Mouse (Mus musculus): Measurements from ENCODE around the gene Fam114a2.

Gene Fam114a2

GRCm38 (mm10) chr11:57519304-57519703 is 887 bp upstream of the Fam114a2 start:
- DNase-seq (ENCODE audit: low spot score): no peak

DNA sequence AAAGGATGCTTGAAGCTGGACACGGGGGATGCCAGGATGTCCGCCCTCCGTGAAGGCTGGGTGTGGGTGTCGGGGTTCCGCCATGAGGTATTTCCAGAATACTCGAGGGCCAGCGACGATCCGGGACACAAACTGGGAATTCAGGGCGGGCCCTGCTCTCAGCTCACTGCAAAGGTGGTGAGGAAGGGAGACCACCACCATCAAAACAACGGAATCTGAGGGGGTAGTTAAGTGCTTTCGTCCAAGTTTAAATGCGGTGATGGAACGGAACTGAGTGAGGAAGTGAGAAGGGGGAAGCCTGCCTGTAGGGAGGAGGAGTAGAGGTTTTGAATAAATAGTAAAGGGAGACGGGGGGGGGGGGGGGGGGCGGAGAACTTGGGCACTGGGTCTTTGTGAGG is 333 bp upstream of the Fam114a2 start:
- no peak for DNase-seq (ENCODE audit: low spot score)

GRCm38 (mm10) chr11:57516946-57517441 is 1.4 kb downstream of the Fam114a2 start:
- no peak for DNase-seq (ENCODE audit: low spot score)

DNA sequence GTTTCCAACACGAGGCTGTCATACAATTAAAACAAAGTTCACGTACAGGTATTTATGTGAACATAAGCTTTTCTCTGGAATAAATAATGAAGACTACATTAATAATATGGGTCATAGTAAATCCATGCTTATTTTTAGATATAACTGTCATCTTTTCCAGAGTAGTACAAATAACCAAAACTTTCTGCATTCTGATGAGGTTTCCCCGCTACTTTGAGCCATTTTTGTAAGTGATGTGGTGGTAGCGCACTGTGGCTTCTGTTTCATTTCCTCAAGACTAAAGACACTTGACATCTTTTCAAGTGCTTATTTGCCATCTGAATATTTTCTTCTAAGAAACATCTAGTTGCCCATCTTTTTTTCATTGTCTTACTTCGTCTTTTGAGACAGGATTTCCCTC is 3.2 kb downstream of the Fam114a2 start:
- no peak for DNase-seq (ENCODE audit: low spot score)

DNA sequence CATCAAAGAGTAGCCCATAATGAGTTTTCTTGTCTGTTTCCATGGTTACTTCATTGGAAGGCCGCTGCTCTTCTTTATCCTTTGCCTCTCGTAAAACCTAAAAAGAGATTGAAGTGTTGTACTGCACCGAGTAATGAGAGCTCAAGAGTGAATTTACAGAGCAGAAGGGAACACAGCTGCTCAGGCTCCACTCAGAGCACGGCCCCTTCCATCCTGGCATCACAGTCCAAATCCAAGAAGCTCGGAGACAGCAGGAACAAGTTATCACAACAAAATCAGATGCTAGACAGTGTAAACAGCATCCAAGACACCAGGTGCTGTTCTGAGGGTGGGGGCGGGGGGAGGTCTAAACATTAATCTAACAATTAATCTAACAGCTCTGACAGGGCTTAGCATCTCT is 11.5 kb downstream of the Fam114a2 start:
- no peak for DNase-seq (ENCODE audit: low spot score)

GRCm38 (mm10) chr11:57503155-57503554 is 15.3 kb downstream of the Fam114a2 start:
- DNase-seq (ENCODE audit: low spot score): no peak

GRCm38 (mm10) chr11:57498215-57498614 is 20.2 kb downstream of the Fam114a2 start:
- DNase-seq (ENCODE audit: low spot score): no peak

- DNase-seq (ENCODE audit: low spot score): no peak
These were observed 20.7 kb downstream of the Fam114a2 start for GRCm38 (mm10) chr11:57497701-57498100.

DNA sequence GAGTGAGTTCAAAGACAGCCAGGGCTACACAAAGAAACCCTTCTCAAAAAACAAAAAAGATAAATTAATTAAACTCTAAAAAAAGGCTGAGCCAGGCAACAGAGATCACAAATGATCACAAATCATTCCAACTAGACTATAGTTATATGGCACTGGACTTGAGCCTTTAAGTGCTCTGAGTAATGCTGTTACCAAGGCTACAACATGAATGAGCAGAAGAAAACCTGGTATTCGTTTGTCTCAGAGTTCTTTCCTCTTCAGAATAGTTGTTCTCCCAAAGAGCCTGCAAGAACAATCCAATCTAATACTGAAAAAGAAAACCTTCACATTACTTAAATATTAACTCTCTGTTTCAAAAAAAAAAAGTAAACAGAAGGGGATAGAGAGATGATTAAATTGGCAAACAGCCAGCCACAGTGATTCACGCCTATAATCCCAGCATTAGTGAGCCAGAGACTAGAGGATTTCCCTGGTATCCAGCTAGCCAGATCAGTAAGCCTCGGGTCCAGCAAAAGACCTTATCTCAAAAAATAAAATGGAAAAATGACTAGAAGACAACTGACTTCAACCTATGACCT is 21.9 kb downstream of the Fam114a2 start:
- no peak for DNase-seq (ENCODE audit: low spot score)

- no peak for DNase-seq (ENCODE audit: low spot score)
These were observed 30.0 kb downstream of the Fam114a2 start for GRCm38 (mm10) chr11:57488436-57488835.

GRCm38 (mm10) chr11:57478077-57478476 is 40.3 kb downstream of the Fam114a2 start:
- DNase-seq (ENCODE audit: low spot score): no peak

GRCm38 (mm10) chr11:57475119-57475518 is 43.3 kb downstream of the Fam114a2 start:
- DNase-seq (ENCODE audit: low spot score): peak; percentile 33

DNA sequence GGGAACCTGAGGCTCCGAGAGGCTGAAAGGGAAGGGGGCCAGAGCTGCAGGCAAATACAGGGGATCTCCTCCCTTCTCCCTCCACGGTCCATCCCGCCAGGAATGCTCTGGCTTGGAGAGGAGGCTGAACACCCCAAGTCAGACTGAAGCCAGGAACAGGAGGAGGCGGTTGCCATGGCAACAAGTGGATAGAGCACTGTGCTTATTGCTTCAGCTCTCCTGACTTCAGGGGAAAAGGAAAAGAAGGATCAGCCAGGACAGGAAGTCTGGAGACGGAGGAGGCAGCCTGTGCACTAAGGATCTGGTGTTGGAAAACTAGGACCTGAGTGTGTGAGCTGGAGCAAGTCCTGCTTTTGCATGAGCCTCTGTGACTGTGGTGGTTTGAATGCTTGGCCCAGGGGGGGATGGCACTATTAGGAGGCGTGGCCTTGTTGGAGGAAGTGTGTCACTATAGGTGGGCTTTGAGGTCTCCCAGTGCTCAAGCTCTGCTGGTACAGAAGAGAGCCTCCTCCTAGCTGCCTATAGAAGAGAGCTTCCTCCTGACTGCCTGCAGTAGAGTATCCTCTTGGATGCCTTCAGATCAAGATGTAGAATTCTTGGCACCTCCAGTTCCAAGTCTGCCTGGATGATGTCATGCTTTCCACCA is 44.0 kb downstream of the Fam114a2 start:
- no peak for DNase-seq (ENCODE audit: low spot score)

DNA sequence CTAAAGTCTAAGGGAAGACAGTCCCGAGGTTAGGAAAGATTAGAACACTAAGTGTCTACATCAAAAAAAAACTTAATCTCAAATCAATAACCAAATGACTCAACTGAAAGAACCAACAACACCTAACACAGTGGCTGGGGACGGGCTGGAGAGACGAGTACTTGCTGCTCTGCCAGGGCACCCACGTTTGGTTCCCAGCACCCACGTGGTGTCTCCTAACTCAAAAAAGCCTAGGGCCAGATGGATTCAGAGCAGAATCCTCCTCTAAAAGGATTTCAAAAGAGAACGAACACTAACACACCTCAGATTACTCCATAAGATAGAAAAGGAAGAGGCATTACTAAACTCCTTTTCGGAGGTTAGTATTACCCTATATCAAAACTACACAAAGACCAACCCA is 47.4 kb downstream of the Fam114a2 start:
- DNase-seq (ENCODE audit: low spot score): no peak

DNA sequence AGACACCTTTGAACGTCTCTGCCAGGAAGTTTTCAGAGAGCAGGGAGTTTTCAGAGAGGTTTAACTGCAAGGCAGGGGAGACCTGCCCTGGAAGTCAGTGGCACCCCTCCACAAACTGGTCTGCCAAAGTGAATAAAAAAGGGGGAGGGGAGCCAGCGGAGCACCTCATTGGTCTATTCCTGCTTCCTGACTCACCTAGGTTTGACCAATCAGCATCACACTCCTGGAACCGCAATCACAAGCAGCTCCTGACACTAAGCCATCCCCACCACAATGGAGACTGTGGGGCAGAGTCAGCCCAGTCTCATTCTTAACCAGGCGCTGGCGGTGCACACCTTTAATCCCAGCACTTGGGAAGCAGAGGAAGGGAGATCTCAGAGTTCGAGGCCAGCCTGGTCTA is 48.4 kb downstream of the Fam114a2 start:
- no peak for DNase-seq (ENCODE audit: low spot score)

GRCm38 (mm10) chr11:57468706-57469105 is 49.7 kb downstream of the Fam114a2 start:
- DNase-seq (ENCODE audit: low spot score): no peak

DNA sequence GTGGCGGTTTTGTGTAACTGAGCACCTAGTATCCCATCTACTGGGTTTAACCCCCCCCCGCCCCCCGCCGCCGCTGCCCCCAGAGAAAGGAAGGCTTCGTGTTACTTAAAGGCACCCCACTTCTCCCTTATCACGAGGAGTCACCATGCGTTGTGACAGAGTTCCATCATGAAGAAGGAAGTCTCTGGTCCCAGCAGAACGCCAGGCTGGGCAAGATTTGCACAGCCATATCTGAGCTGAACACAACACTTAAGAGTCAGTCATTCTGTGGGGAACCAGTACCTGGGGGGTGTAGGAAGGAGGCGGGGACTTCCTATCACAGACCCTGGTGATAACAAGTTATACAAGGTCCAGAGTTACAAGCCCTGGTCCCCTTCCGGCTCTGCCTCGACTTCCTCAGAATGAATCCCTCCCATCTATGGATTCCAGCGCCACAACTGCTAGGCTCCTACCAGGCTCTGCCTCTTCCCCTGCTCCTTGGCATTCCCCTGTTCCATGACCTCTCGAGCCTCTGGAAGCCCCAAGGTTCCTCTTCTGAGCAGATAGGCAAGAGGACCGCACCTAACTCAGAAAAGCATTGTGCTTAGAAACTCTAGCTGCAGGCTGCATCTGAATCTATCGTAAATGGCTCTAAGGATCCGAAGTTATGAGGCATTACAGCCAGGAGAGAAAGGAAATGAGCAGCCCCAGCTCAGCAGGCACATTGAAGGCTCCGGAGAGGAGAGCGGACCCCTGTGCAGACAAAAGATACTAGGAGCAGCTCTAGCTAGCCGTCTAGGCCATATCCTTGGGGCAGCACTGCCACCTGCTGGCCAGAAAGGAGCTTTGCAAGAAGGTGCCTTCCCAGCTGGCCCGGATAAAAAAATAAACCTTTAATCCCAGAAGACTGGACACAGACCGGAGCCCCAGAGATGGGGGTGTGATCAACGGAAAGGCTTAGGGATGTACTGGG is 51.0 kb downstream of the Fam114a2 start:
- DNase-seq (ENCODE audit: low spot score): peak; percentile 62

GRCm38 (mm10) chr11:57465844-57466243 is 52.6 kb downstream of the Fam114a2 start:
- DNase-seq (ENCODE audit: low spot score): no peak

DNA sequence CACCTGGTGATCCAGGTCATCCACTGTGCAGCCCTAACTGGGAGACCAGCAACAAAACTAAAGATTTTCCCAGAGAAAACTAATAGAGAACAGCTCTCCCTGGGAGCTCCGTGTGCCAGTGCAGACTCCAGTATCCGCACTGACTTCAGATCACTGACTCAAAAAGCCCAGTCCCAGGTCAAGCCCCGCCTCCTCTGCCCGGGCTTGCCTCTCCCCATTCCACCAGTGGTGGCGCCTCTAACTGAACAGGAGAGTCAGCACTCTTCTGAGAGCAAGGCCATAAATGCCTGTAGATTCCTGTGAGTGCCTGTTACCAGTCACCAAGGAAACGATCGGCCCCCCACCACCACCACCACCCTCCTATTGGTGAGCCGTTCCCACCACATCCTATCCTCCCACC is 53.4 kb downstream of the Fam114a2 start:
- DNase-seq (ENCODE audit: low spot score): no peak

GRCm38 (mm10) chr11:57459759-57460158 is 58.7 kb downstream of the Fam114a2 start:
- DNase-seq (ENCODE audit: low spot score): peak; percentile 32

DNA sequence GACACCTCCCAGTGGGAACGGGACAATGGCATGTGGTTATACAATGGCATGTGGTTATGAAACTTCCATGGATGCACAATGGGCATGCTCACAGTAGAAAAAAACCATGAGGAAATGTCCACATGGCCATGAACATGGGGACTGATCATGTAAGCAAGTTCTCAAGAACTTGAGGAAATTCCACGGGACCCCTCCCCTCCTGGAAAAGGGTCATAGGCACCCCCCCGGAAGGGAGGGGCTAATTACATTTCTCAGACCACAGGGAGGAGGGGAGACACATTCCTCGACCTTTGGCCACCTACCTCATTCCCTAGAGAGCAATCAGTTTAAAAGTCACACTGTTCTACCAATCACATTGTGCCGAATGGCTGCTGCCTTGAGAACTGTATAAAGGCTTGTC is 64.0 kb downstream of the Fam114a2 start:
- DNase-seq (ENCODE audit: low spot score): no peak

GRCm38 (mm10) chr11:57445237-57445962 is 73.0 kb downstream of the Fam114a2 start:
- no peak for DNase-seq (ENCODE audit: low spot score)
